Mouse (Mus musculus): ENCODE measurements around the gene Nat8f6.
A peak's percentile ranks its signal among the peaks of the same experiment; 100 is the strongest.
"Not testable (repeated sequence)": the region's sequence is repeated elsewhere in the genome, so short reads cannot be mapped to it uniquely, and the experiment has no call there.

Nat8f6 gene

DNA sequence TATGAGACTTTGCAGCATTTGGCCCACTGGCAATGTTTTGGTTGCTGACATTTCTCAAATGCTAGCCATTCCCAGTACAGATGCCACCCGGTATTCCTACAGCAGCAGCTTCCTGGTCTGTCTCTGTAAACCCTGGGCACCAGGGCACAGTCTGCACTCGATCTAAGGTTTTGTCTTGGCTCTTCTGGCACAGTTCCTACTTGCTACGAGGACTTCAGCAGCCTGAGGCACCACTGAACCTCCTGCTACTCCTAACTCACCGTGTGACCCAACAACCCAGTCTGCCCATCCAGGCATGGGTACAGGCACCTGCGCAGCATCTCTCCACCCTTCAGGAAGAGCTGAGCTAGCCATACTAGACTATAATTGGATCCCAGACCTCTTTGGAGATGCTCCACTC is 15.3 kb upstream of the Nat8f6 start:
- DNase-seq (ENCODE audit: low spot score in 2 of 2), result not testable (repeated sequence)

DNA sequence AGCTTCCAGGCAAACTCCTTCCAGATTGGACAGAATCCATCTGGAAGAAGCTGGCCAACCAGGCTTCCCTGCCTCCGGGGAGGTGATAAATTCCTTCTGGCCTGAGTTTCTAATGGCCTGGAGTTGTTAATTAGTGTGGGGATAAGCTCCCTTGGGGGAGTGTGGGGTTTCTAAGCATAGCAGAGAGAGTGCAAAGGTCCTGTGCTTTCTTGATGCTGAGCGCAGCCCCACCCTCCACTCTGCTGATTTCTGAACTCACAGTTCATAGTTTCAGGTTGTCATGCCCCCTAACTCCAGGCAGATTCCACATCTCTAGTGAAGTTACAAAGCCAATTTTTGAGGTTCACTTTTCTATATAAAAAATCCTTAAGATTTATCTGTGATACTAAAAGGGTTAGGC is 14.3 kb upstream of the Nat8f6 start:
- DNase-seq (ENCODE audit: low spot score in 2 of 2), result not testable (repeated sequence)

GRCm38 (mm10) chr6:85834504-85835100 is 13.8 kb upstream of the Nat8f6 start:
- not testable (repeated sequence) for DNase-seq (ENCODE audit: low spot score in 2 of 2)

DNA sequence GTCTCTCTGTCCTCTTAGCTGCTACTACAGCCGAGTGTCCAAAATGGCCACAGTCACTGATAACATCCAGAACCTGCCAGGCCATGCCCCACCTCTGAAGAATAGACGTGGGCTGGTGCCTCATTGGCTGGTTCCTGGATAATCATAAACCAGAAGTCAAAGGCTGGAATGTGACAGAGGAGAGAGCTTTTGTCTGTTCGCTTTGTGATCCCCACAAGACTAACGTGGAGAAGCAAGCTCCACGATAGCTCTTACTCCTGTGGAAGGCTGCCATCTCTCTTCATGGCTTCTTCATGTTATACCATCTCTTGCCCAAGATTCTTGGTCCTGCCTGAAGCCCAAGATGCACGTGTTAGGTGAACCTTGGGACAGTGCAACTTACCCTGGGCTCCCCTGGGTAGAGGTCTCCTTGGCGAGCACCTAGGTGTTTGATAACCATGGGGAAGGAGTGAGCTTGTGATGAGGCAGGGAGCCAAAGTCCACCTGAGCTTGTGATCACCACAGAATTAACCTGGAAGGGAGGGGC is 11.1 kb upstream of the Nat8f6 start, which contains the start of gene Nat8:
TSS of gene Nat8 (minus strand) at position 287 of the 526 bp plus-strand sequence.
- DNase-seq (ENCODE audit: low spot score in 2 of 2), result no peak

DNA sequence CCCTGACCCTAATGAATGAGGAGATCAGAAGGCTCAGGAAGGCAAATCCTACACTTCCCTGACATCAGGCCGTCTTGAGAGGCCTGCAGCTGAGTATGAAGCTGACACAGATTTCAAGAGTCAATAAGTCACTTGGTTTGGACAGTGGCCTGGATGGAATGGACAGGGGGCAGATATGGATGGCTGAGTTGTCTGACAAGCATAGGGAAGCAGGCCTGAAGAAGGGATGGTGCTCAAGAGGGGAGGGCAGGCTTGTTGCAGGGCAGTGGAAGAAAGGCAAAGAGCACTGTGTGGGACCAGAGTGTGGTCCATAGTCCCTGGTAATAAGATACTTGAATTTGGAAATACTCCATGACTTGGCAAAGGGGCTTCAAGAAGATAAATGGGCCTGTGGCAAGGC is 8.7 kb upstream of the Nat8f6 start:
- no peak for DNase-seq (ENCODE audit: low spot score in 2 of 2)

DNA sequence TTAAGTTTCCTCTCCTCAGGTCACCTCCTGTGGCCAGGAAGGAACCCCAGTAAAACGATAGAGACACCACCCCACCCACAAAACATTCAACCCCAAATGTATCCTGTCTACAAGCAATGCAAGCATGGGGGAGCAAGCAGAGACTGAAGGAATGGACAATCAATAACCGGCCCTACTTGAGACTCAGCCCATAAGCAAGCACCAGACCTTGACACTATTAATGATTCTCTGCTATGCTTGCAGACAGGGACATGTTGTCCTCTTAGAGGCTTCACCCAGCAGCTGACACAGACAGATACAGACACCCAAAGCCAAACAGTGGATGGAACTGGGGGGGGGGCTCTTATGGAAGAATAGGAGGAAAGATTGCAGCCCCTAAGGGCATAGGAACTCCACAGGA is 5.1 kb upstream of the Nat8f6 start:
- no peak for DNase-seq (ENCODE audit: low spot score in 2 of 2)

DNA sequence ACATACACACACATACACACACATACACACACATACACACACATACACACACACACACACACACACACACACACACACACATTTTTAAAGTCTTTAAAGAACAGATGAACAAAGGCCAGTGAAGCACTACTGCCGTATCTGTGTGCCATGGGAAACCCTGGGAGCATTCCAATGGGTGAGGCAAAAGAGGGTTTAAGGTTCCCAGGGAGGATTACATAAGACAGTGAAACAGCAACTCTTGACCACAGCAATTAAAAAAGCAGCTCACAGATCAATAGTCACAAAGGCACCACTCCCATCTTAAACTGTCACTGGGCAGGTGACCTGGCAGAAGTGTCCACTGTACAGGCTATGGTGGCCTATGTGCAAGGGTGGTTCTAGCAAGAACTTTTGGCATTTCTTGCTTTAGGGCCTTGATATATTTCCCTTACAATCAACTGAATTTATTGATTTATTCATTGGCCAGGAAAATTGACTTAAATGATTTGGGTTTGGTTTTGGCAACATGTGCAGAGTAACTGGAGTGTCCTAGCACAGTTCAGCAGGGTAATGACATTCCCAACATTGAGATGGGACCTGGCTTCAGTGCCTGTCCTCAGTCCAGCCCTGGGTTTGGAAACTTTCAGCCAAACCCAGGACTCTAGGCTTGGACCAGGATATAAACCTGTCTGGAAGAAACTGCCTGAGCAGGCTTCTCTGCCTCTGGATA is 2.8 kb upstream of the Nat8f6 start:
- DNase-seq (ENCODE audit: low spot score in 2 of 2), result no peak

GRCm38 (mm10) chr6:85822286-85822685 is 1.5 kb upstream of the Nat8f6 start:
- DNase-seq (ENCODE audit: low spot score in 2 of 2), result no peak

DNA sequence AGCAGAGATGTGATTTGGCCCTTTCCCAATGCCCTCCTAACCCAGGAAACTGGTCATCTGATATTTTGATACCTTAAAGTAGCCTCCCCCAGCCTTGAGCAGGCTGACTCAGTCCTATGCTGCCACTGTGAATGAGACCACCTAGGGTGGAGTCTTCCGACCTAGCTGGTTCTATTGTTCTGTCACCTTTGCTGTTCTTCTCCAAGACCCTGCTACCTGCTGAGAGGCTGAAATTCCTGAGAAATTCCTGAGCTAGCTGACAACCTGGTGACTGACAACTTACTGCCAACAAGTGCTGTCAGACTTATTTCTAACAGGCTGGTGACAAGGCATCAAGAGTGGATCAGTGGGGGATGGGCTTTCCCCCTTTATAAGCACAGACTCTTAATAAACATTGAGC is 2.4 kb downstream of the Nat8f6 start:
- DNase-seq (ENCODE audit: low spot score in 2 of 2), result no peak

DNA sequence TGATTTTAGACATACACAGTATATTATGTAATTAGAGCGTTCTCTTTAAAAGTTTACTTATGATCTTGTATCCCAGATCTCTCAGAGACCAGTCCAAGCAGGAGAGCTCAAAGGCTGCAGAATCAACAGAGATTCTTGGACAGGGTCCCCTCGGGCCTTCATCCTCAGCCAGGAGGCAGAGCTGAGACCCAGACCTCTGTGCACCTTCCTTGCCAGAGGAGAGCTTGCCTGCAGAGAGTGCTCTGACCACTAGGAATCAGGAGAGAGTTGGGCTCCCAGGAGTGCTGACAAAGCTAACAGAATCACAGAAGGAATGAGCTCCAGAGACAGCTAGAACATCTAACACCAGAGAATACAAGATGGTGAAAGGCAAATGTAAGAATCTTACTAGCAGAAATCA is 7.4 kb downstream of the Nat8f6 start:
- DNase-seq (ENCODE audit: low spot score in 2 of 2), result no peak

- DNase-seq (ENCODE audit: low spot score in 2 of 2), result not testable (repeated sequence)
Observed at GRCm38 (mm10) chr6:85810942-85811537, 9.7 kb downstream of the Nat8f6 start.

GRCm38 (mm10) chr6:85810514-85810913 is 10.2 kb downstream of the Nat8f6 start:
- not testable (repeated sequence) for DNase-seq (ENCODE audit: low spot score in 2 of 2)

- DNase-seq (ENCODE audit: low spot score in 2 of 2), result not testable (repeated sequence)
Observed at GRCm38 (mm10) chr6:85809784-85810183, 11.0 kb downstream of the Nat8f6 start.

GRCm38 (mm10) chr6:85803180-85803579 is 17.6 kb downstream of the Nat8f6 start:
- DNase-seq (ENCODE audit: low spot score in 2 of 2), result peak; percentile 7 to 27

- DNase-seq (ENCODE audit: low spot score in 2 of 2), result peak in 1 of 2 experiments; percentile 24
Observed at GRCm38 (mm10) chr6:85765532-85765931, 55.2 kb downstream of the Nat8f6 start, which contains the start of gene Nat8f3. Gene Nat8f3, minus strand, starts transcription at chr6:85765754.

DNA sequence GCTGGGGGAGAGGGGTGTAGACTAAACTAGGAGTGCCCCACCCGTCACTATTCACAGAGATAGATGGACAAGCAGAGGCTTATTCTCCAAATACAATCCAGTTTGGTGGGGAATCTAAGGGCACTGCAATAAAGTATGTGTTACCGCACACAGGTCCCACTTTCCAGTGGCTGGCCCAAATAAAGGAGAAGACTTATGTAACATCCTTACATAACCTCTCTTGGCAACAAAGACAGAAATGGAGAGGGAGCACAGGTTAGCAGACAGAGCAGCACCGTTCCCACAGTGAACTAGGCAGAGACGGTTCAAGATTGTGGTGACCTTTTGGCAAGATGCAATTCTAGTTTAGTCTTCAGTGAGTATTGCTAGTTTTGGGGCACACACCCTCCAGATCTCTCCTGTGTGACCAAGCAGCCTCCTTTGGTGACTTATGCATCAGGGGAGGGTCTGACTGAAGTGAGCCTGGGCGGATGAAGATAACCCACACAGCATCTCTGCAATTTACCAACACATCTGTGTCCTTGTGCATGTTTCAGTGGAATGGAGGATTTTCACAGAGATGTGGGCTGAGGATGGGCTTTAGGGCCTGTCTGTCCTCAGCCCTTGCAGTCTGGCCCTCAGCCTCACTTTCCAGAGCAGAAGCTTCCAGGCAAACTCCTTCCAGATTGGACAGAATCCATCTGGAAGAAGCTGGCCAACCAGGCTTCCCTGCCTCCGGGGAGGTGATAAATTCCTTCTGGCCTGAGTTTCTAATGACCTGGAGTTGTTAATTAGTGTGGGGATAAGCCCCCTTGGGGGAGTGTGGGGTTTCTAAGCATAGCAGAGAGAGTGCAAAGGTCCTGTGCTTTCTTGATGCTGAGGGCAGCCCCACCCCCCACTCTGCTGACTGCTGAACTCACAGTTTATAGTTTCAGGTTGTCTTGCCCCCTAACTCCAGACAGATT is 57.4 kb downstream of the Nat8f6 start:
- DNase-seq (ENCODE audit: low spot score in 2 of 2), result not testable (repeated sequence)

DNA sequence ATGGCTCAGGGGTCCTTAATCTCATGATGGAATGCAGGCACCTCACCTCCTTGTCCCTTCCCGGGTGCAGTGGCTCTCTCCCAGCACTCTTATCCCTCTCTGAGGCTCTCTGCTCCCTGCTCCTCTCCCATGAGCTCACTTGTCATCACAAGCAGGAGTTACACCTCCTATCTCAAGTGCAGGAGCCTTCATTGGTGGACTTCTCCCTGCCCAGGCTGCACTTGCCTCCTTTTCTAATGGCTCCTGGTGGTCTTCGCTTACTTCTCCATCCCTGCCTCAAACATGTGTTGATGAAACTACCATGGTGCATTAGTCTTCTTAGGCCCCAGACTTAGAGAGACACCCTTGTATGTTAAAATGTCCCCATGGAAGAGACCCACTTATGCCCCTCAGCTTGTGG is 58.1 kb downstream of the Nat8f6 start:
- DNase-seq (ENCODE audit: low spot score in 2 of 2), result not testable (repeated sequence)

All from urinary bladder, postnatal 36 days (tissue).